Mouse (Mus musculus) activated CD4-positive, CD25-positive, alpha-beta regulatory T cell, adult 4 months (primary cell): Measurements from ENCODE around the gene Jph4. TPM values are rescaled to one million over a fixed set of nuclear protein-coding genes. Genes with fewer than 3 reads are reported as not detected.

Experiments
- ATAC-seq: one replicate; pipeline ENCODE4 v1.8.0; 2017
- polyA plus RNA-seq, 2 experiments: library from polyadenylated mRNA; unstranded; fragments of 100-300 nt; shearing (Covaris generic); gene quantifications; one replicate each; pipeline ENCODE4 v1.2.1; 2017

The Jph4 gene
- polyA plus RNA-seq, 2 experiments from 2014 or later = not detected

GRCm38 (mm10) chr14:55115846-55116245 lies 889 bp downstream of the Jph4 start:
- no peak for ATAC-seq

GRCm38 (mm10) chr14:55114759-55115701 lies 1.7 kb downstream of the Jph4 start:
- no peak for ATAC-seq

GRCm38 (mm10) chr14:55113975-55114645 lies 2.6 kb downstream of the Jph4 start:
- no peak for ATAC-seq

- no peak for ATAC-seq
These were observed 3.3 kb downstream of the Jph4 start for GRCm38 (mm10) chr14:55113351-55113974.

- no peak for ATAC-seq
These were observed 5.0 kb downstream of the Jph4 start for GRCm38 (mm10) chr14:55111720-55112119.

- no peak for ATAC-seq
These were observed 6.7 kb downstream of the Jph4 start for GRCm38 (mm10) chr14:55110076-55110475.

- no peak for ATAC-seq
These were observed 7.5 kb downstream of the Jph4 start for GRCm38 (mm10) chr14:55109048-55109873.

- no peak for ATAC-seq
These were observed 8.4 kb downstream of the Jph4 start for GRCm38 (mm10) chr14:55108202-55108870.

GRCm38 (mm10) chr14:55106990-55107389 lies 9.7 kb downstream of the Jph4 start:
- ATAC-seq = no peak

GRCm38 (mm10) chr14:55105836-55106809 lies 10.6 kb downstream of the Jph4 start, which contains the start of gene Ap1g2:
TSS of gene Ap1g2 (minus strand) at chr14:55106593.
- ATAC-seq = peak; percentile 97

GRCm38 (mm10) chr14:55105386-55105785 lies 11.3 kb downstream of the Jph4 start:
- no peak for ATAC-seq

- no peak for ATAC-seq
These were observed 12.4 kb downstream of the Jph4 start for GRCm38 (mm10) chr14:55104365-55104764.

GRCm38 (mm10) chr14:55102253-55102785 lies 14.4 kb downstream of the Jph4 start:
- no peak for ATAC-seq

- ATAC-seq = no peak
These were observed 15.1 kb downstream of the Jph4 start for GRCm38 (mm10) chr14:55101592-55101991.

GRCm38 (mm10) chr14:55098067-55098466 lies 18.7 kb downstream of the Jph4 start:
- peak; percentile 86 for ATAC-seq

GRCm38 (mm10) chr14:55097646-55098045 lies 19.1 kb downstream of the Jph4 start:
- peak; percentile 52 for ATAC-seq

- no peak for ATAC-seq
These were observed 20.1 kb downstream of the Jph4 start for GRCm38 (mm10) chr14:55096573-55097087.

- ATAC-seq = no peak
These were observed 21.1 kb downstream of the Jph4 start for GRCm38 (mm10) chr14:55095671-55096070.

GRCm38 (mm10) chr14:55095263-55095662 lies 21.5 kb downstream of the Jph4 start:
- no peak for ATAC-seq

- no peak for ATAC-seq
These were observed 22.0 kb downstream of the Jph4 start, which contains the start of gene Thtpa for GRCm38 (mm10) chr14:55094704-55095231. TSS of gene Thtpa (plus strand) at chr14:55094784.
